Mouse (Mus musculus) cerebellum, adult 8-10 months (tissue): ENCODE measurements at regions not wholly inside any gene's neighbourhood (a gene's known extent, or its start where the extent isn't known, plus 50 kb on each side); places are given as distances from the start of the nearest gene placed in this dataset.

ENCODE experiments used
- DNase-seq: peaks from one replicate; pipeline ENCODE4 v3.0.0; 2022

DNA sequence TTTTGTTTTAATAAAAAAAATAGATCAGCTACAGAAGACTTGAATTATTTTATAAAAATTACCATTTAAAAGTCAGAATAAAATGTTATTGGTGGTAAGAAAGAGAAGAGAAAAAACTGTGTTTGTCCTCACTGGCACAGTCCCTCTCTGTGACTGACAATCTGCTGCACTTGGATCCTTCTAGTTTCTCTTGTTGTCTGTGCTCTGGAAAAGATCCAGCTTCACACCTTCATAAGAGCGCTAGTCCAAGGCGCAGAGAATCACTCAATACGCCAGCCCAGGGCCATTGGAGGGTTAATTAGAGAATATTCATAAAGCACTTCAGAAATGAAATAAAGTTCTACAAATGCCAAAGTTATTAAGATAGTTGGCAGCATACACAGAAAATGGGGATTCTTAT is 153.8 kb downstream of the Lmbrd1 start:
- no peak for DNase-seq

DNA sequence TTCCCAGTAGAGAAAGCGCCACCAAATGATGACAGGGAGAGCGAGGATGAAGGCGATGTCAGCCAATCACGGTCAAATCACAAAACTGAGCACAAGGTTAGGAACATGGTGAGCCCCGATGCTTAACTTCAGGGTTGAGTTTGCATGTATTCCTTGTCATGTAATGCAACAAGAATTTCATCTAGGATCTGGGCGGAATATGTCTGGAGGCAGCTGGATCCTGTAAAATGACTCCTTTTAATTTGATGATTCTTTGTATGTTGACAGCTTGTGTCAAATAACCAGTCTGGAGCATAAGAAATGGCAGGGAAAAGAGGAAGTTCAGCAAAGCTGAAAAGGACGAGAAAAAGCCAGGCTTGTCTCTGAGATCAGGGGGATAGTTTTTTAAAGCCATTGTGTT is 188.4 kb downstream of the Lmbrd1 start:
- no peak for DNase-seq

- peak; percentile 71 for DNase-seq
Observed at GRCm38 (mm10) chr1:24869772-24870171, 191.3 kb downstream of the Lmbrd1 start.

GRCm38 (mm10) chr1:24870685-24871417 is 192.4 kb downstream of the Lmbrd1 start:
- peak; percentile 32 for DNase-seq

DNA sequence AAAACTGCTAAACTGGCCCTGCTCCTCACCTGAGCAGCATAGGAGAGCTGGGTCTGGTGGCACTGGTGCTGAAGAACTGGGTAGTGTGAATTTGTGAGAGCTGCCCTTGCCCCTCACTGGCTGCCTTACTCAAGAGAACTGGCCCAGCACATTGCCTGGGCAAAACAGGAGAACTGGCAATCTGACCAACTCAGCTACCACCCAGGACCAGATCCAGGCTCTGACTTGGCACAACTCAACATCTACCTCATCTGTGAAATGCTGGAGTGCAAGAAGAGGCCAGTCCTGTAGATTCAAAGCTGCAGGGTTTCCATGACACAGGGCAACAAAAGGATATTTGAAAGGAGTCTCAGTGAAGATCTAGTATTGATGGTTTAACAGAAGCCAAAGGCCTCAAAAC is 198.6 kb downstream of the Lmbrd1 start:
- DNase-seq: peak; percentile 58

- peak; percentile 65 for DNase-seq
Observed at GRCm38 (mm10) chr1:24883638-24884037, 205.2 kb downstream of the Lmbrd1 start.

DNA sequence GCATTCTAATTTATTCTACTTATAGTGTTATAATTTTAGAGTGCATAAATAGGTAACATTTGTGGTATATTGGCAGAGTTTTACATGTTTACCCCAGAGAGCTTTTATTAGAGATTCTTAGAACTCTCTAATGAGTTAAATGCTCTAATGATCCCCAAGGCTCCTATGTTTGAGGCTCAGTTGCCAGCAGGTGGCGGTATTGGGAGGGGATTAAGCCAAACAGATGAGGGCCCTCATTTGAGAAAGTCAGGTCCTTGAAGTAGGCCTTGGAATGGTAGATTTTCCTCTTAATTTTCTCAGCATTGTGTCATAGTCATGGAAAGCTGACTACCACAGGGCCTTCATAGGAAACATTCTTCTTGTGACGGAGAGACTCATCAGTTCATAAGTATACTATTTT is 222.8 kb downstream of the Lmbrd1 start:
- peak; percentile 71 for DNase-seq

DNA sequence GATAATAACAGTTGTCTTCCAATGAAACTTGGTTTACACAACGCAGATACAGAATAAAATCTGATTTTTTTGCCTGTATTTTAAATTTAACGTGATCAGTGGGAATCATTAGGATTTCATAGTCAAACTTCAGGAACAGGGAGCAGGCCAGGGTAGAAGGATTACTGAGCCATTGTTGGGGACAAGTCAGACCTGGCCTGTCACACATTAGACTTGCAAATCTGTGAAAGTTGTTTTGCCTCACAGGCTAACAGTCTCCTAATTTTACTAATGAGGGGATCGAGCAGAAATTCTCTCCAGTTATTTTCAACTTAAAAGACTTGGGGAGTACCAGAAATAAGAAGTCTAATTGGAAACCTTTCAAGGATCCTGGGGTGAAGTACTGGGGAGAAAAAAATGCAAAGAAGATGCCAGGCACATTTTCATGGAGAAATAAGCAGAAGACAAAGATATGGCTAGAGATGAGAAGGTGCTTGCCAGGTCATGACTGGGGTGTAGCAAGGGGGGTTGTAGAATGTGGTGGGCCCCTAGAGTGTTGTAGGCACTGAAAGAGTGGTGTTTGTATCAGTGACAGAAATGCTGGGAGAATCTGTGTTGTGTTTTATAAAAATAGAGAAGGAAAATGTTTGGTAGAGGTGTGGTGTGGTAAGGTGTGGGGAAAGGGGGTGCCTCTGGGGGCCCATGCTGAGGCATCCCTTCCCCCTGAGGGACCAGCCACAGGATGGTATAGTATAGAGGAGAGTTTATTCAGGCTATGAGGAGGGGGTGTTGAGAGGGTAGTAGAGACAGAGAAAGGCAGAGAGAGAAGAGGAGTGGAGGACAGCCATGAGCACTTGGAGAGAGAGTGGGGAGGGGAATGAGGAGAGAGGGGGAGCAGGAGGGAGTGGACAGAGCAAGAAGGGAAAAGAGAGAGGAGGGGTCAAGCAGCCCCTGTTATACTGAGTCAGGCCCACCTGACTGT is 260.2 kb downstream of the Lmbrd1 start:
- no peak for DNase-seq

DNA sequence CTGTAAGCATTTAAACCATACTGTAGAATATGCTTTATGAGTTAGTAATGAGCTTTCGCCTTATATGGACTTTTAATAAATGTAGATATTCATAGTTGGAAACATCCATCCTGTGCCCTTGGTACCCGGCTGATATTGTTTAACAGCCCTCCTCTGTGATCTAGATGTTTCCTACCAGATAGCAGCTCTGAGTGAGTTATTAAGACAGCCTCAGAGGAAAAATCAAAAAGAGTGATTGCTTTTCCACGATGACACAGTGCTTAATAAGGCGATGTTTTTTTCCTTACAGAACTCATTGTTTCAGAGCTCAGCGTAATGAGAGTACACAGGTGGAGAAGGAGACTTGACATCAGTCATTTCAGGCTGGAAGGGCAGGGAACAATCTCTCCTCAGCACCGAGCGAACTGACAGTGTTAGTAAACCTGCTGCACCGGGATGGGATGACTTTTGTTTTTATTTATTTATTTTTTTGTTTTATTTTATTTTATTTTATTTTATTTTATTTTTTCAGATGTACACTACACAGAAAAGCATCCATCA is 264.4 kb downstream of the Lmbrd1 start:
- DNase-seq: no peak

- DNase-seq: no peak
Observed at GRCm38 (mm10) chr1:24943451-24943850, 265.0 kb downstream of the Lmbrd1 start.

DNA sequence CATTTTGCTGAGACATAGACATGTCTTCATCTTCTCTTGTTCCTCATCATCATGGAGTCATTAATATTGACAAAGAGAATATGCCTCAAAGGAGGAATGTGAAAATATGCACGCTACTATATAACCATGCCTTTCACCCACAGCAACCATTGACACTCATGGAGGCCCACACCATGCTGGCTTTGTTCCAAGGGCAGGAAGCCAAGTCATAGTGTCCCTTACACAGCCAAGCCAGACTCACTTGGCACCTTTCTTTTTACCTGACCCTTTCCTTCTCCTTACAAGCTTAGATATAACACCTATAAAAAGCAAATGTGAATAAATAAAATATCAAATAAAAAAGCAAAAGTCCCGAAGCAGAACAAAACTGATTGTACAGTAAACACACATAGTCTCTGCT is 294.3 kb downstream of the Lmbrd1 start:
- DNase-seq: no peak

DNA sequence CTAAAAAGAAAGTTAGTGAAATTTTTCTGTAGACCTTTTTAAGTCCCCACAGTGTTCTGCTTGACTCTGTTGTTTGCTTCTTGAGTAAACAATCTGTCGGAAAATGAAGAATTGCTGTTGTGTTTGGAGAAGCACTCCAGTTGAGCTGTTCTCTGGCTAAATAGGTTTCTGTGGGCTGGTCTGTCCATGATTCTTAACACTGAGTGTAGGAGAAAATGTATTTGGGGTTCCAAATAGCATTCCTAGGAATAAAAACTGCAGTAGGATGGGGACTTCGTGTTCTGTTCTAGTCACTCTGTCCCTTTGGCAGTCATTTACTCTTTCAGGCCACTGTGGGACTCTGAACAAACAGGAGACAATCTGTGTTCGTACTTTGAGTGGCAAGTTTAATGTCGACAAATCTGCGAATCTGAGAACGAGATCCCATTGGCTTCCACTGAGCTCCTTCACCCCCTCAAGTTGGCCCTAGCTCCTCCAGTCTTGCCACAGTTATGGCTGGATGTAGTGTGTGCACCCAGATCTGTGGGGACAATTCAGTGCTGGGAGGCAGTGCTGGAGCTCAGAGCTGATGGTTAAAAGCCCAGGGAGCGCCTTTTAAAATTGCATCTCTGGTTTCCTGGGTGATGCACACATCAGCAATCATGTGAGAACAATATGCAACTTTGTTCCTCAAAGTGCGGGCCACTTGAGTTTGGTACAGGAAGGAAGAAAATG is 330.2 kb downstream of the Lmbrd1 start:
- no peak for DNase-seq

- no peak for DNase-seq
Observed at GRCm38 (mm10) chr1:25012754-25013153, 334.3 kb downstream of the Lmbrd1 start.
